Mouse (Mus musculus) intestine, embryonic 16.5 days (tissue): ENCODE data around the gene Rassf3. TPM values are rescaled to one million over a fixed set of nuclear protein-coding genes. Genes with fewer than 3 reads are reported as not detected.

Experiments used
- ATAC-seq: fragments of 200-750 bp; cut with Nextera tagmentation; 2 replicates; pipeline ENCODE4 v1.8.0; 2017; ENCODE audit warnings: moderate TSS enrichment, moderate library complexity
- H3K27ac ChIP-seq: fragments of 300-500 bp; sonication (generic); 2 replicates; pipeline ENCODE4 v1.5.1; 2014; ENCODE audit warnings: mild to moderate bottlenecking, low read length
- H3K27me3 ChIP-seq: fragments of 300-500 bp; sonication (generic); replicated peaks from 2 replicates; pipeline ENCODE4 v1.6.1; 2014; ENCODE audit warnings: low read length, control low read depth, mixed read lengths; ENCODE audit not compliant: control insufficient read depth, insufficient read depth
- H3K36me3 ChIP-seq: fragments of 300-500 bp; sonication (generic); 2 replicates; pipeline ENCODE4 v1.6.1; 2014; ENCODE audit warnings: low read length, control low read depth; ENCODE audit not compliant: control insufficient read depth, insufficient read depth
- H3K4me1 ChIP-seq: fragments of 300-500 bp; sonication (generic); 2 replicates; pipeline ENCODE4 v1.6.1; 2014; ENCODE audit warnings: low read length, control low read depth, mixed read lengths; ENCODE audit not compliant: control insufficient read depth, insufficient read depth
- H3K4me2 ChIP-seq: fragments of 300-500 bp; sonication (generic); 2 replicates; pipeline ENCODE4 v1.6.1; 2014; ENCODE audit warnings: low read depth, low read length, control low read depth
- H3K4me3 ChIP-seq: fragments of 300-500 bp; sonication (generic); 2 replicates; pipeline ENCODE4 v1.5.1; 2014; ENCODE audit warnings: mild to moderate bottlenecking, low read length
- H3K9ac ChIP-seq: fragments of 300-500 bp; sonication (generic); 2 replicates; pipeline ENCODE4 v1.6.1; 2014; ENCODE audit warnings: low read depth, low read length
- H3K9me3 ChIP-seq: fragments of 300-500 bp; sonication (generic); 2 replicates; pipeline ENCODE4 v1.6.1; 2016; ENCODE audit warnings: low read length, control low read depth; ENCODE audit not compliant: control insufficient read depth
- WGBS: fragments of 180-500 bp; shearing (Covaris S2); extraction: QIAGEN DNeasy Blood & Tissue Kit; methylation state at CpG from one replicate; pipeline ENCODE4 v1.1.7; 2014; 5-methylcytosine and 5-hydroxymethylcytosine counted together
- polyA plus RNA-seq: library from polyadenylated mRNA; unstranded; fragments of >200 nt; fragmentation: Nextera tagmentation; extraction: Ambion mirVana; gene quantifications from 2 replicates; pipeline ENCODE4 v1.2.1, GENCODE M21; 2015

Gene Rassf3
- polyA plus RNA-seq, 1 experiment from 2014 or later, result 15.7 TPM

DNA sequence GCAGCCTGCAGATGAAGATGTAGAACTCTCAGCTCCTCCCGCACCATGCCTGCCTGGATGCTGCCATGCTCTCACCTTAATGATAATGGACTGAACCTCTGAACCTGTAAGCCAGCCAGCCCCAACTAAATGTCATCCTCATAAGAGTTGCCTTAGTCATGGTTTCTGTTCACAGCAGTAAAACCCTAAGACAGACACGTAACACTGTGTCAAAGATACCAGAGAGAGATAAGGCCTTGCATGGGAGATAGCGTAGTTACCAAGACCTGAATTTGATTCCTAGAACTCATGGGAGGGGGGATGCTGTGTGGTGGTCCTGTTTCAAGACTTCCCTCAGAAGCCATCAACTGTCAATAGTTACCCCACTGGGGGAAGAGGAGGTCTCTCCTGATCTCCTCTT is 20.6 kb downstream of the Rassf3 start:
- WGBS, result 57% methylated on average over 3 of the region's 3 CpGs
- H3K9ac ChIP-seq, result no peak overlapping the region
- no peaks in the 10 kb centered on the region for H3K9me3 ChIP-seq
- ATAC-seq, result peak; percentile 43
- no peak overlapping the region for H3K4me3 ChIP-seq
- H3K27ac ChIP-seq, result peak overlapping the region; percentile 31
- H3K4me2 ChIP-seq, result no peak overlapping the region
- H3K4me1 ChIP-seq, result peaks cover 38% of the 10 kb centered on the region
- no peaks in the 10 kb centered on the region for H3K27me3 ChIP-seq
- H3K36me3 ChIP-seq, result no peaks in the 10 kb centered on the region

DNA sequence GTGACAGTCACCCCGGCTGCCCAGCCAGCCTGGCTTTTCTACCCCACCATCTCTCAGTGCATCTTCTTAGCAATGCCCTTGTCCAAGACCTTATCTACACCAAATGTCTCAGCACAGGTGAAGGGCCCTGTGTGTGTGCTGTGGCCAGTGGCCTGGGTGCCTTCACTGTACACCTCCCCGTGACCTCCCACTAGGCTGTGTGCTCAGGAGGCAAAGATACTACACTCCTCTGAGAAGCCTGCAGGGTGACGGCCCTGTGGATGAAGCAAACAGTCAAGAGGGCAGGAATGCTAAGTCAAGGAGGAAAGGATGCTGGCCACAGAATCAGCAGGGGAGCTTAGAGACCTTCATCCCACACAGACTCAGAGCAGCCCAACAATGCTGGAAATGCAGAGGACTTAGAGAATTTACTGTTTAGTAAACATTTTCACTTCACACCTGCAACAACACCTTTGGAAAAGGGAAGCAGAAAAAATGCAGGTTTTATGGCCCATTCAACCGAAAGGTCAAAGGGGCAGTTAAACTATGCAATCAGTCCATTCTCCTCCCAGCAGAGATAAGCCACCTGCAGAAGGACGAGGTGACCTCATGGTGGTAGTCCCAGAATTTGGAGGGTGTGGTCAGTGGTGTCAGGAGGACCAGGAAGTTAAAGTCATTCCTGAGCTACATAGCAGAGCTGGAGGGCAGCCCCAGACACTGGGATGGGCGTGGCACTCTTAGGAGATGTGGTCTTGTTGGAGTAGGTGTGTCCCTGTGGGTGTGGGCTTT is 21.3 kb downstream of the Rassf3 start:
- H3K4me2 ChIP-seq, result no peak overlapping the region
- H3K27me3 ChIP-seq, result no peaks in the 10 kb centered on the region
- H3K9ac ChIP-seq, result no peak overlapping the region; the same call in 1 of the 2 replicates
- 51% methylated on average over 6 of the region's 6 CpGs for WGBS
- no peaks in the 10 kb centered on the region for H3K9me3 ChIP-seq
- H3K36me3 ChIP-seq, result no peaks in the 10 kb centered on the region
- peaks cover 38% of the 10 kb centered on the region for H3K4me1 ChIP-seq
- no peak overlapping the region for H3K4me3 ChIP-seq
- ATAC-seq, result peak; percentile 92
- H3K27ac ChIP-seq, result peak overlapping the region; percentile 81

DNA sequence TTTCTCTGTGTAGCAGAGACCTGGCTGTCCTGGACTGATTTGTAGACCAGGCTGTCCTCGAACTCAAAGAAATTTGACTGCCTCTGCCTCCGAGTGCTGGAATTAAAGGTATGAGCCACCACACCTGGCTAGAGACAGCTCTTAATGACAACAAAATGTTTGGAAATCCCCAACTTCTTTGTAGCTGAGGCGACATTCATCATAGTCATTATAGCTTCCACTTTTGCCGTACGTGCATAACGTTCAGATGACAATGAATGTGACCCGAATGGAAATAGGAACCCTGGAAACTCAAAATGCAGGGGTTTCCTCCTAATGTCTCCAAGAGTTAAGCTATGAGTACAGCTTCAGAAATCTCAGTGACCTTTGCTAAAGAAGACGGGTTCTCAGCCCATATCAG is 22.1 kb downstream of the Rassf3 start:
- ATAC-seq, result no peak
- no peak overlapping the region for H3K4me2 ChIP-seq
- H3K9ac ChIP-seq, result no peak overlapping the region
- H3K27ac ChIP-seq, result peak overlapping the region; percentile 81
- 71% methylated on average over 8 of the region's 8 CpGs for WGBS
- H3K27me3 ChIP-seq, result no peaks in the 10 kb centered on the region
- H3K4me3 ChIP-seq, result no peak overlapping the region
- H3K9me3 ChIP-seq, result no peaks in the 10 kb centered on the region
- H3K4me1 ChIP-seq, result peaks cover 33% of the 10 kb centered on the region
- H3K36me3 ChIP-seq, result no peaks in the 10 kb centered on the region

DNA sequence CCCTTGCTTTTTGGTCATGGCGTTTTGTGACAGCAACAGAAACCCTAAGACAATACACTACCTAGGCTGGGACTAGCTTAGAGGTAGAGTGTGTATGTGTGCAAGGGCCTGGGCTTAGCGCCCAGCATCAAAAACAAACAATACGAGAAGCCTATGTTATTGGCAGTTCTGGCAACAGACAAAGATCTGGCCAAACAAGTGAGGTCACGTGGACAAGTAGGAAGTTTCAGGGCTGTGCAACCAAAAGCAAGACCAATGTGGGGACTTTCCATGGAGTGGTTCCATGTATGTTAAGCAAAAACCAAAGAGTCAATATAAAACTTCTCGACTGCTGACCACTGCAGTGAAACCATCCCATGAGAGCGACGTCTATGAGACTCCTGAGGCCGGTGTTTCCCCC is 30.3 kb downstream of the Rassf3 start:
- WGBS, result 77% methylated on average over 8 of the region's 8 CpGs

DNA sequence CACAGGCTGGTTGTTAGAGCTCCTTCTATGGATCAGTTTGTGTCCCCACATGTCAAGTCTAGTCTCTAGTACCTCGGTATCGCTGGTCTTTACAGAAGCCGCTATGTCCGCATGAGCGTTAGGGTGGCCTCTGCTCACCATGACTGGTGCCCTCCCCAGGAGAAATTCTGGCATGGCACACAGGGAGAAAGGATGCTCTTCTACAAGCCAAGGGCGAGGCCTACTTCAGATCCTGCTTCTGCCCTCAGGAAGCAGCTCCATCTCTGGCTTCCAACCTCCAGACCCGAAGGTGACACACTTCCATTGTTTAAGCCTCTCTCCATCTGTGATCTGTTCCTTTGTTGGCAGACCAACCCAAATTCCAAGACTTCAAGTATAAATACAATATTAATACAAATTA is 31.9 kb downstream of the Rassf3 start:
- H3K9me3 ChIP-seq, result no peaks in the 10 kb centered on the region
- WGBS, result 85% methylated on average over 7 of the region's 7 CpGs
- H3K4me1 ChIP-seq, result peaks cover 17% of the 10 kb centered on the region
- no peak overlapping the region for H3K27ac ChIP-seq
- H3K4me3 ChIP-seq, result no peak overlapping the region
- no peaks in the 10 kb centered on the region for H3K27me3 ChIP-seq
- ATAC-seq, result no peak
- no peak overlapping the region for H3K4me2 ChIP-seq
- no peak overlapping the region for H3K9ac ChIP-seq
- H3K36me3 ChIP-seq, result no peaks in the 10 kb centered on the region

More for the DNA sequence above, 30.3 kb downstream of the Rassf3 start:
- Histone ChIP-seq H3K36me3 (no peaks in the 10 kb centered on the region), H3K4me2 (no peak overlapping the region), H3K4me3 (no peak overlapping the region), H3K9ac (no peak overlapping the region), H3K27ac (no peak overlapping the region), H3K4me1 (peaks cover 11% of the 10 kb centered on the region), H3K27me3 (no peaks in the 10 kb centered on the region), H3K9me3 (no peaks in the 10 kb centered on the region)
- ATAC-seq, result no peak

DNA sequence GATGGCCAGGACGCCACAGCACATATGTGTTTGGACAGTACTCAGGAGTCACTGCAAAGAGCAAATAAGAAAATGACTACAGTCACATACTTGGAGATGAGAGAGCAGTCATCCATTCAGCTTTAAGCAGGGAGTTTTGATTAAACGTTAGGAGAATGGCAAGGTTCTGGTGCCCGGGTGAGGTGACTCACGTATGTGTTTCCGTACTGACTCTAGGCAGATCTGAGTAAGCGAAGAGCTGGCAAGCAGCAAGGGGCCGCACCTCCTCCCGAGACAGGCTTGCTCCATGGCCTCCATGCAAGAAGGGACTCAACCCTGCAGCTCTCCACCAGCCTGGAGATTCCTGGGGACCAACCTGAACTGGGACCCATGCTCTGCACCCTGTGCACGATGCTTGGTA is 32.4 kb downstream of the Rassf3 start:
- Histone ChIP-seq H3K27ac (no peak overlapping the region), H3K36me3 (no peaks in the 10 kb centered on the region), H3K9me3 (no peaks in the 10 kb centered on the region), H3K4me1 (peaks cover 16% of the 10 kb centered on the region; the same call in 1 of the 2 replicates), H3K9ac (no peak overlapping the region), H3K4me3 (no peak overlapping the region), H3K4me2 (no peak overlapping the region), H3K27me3 (no peaks in the 10 kb centered on the region)
- WGBS, result 83% methylated on average over 9 of the region's 9 CpGs
- no peak for ATAC-seq

DNA sequence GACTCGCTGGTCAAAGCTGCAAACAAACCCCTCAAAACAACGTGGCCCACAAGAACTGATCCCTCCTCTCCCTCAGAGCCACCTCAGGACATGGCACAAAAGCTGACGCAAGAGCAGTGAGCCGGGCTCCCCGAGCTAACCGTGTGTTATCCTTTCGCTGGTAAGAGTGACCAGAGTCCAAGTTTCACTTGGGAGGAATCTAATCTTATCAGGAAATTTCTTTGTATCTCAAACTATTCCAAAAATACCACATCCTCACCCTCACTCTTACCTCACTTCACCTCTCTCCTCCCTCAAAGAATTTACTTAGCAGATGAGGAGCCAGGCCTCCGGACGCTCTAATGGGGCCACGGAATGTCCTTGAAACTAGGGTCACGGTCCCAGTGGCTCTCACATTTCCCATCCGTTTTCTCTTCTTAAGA is 36.8 kb downstream of the Rassf3 start:
- Histone ChIP-seq H3K4me2 (no peak overlapping the region), H3K27ac (no peak overlapping the region), H3K36me3 (no peaks in the 10 kb centered on the region), H3K27me3 (no peaks in the 10 kb centered on the region), H3K4me3 (no peak overlapping the region), H3K9me3 (no peaks in the 10 kb centered on the region), H3K4me1 (peaks cover 37% of the 10 kb centered on the region), H3K9ac (no peak overlapping the region)
- 76% methylated on average over 12 of the region's 12 CpGs for WGBS
- ATAC-seq, result peak; percentile 39; the same call in 1 of the 2 replicates

DNA sequence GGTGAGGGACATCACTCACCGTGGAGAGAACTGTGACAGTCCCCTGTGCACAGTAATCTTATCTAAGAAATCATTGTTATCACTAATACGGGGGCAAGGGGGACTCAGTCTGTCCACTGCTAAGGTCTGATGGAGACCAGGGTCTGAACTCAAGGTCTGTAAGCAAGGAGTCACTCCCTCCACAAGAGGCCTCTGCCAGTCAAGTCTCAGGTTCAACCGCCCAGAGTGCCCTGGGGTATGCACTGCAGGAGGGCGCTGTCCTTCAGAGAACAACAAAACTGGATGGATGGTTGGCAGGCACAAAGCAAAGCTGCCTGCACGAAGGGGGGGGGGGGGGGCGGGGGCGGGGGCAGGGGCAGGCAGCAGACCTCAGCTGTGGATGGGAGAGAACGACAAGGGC is 38.0 kb downstream of the Rassf3 start:
- H3K9me3 ChIP-seq, result no peaks in the 10 kb centered on the region
- ATAC-seq, result no peak
- no peaks in the 10 kb centered on the region for H3K36me3 ChIP-seq
- 66% methylated on average over 7 of the region's 8 CpGs for WGBS
- H3K4me1 ChIP-seq, result peaks cover 41% of the 10 kb centered on the region
- H3K27me3 ChIP-seq, result no peaks in the 10 kb centered on the region
- H3K9ac ChIP-seq, result no peak overlapping the region
- no peak overlapping the region for H3K4me2 ChIP-seq
- H3K27ac ChIP-seq, result no peak overlapping the region
- H3K4me3 ChIP-seq, result no peak overlapping the region

DNA sequence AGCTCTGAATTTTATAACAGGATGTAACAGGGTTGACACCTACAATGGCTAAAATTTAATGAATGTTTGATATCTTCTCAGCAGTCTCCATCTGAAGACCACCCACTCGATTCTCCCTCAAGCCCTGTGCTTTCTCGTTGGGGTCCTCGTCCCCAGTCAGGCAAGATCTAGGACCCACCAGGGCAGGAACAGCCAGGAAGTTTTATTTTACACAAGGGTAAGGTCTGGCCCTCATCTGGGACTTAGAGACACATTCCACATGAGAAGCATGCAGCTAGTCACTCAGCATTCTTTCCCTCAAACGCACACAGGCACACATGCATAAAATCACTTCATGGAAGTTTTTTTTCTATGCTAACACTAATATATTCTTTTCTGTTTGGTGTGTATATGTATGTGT is 39.5 kb downstream of the Rassf3 start:
- H3K27ac ChIP-seq, result peak overlapping the region; percentile 67
- H3K4me2 ChIP-seq, result no peak overlapping the region
- no peaks in the 10 kb centered on the region for H3K36me3 ChIP-seq
- H3K9me3 ChIP-seq, result no peaks in the 10 kb centered on the region
- H3K4me3 ChIP-seq, result no peak overlapping the region
- WGBS, result 34% methylated on average over 4 of the region's 4 CpGs
- H3K9ac ChIP-seq, result no peak overlapping the region
- peaks cover 55% of the 10 kb centered on the region for H3K4me1 ChIP-seq
- ATAC-seq, result no peak
- no peaks in the 10 kb centered on the region for H3K27me3 ChIP-seq

DNA sequence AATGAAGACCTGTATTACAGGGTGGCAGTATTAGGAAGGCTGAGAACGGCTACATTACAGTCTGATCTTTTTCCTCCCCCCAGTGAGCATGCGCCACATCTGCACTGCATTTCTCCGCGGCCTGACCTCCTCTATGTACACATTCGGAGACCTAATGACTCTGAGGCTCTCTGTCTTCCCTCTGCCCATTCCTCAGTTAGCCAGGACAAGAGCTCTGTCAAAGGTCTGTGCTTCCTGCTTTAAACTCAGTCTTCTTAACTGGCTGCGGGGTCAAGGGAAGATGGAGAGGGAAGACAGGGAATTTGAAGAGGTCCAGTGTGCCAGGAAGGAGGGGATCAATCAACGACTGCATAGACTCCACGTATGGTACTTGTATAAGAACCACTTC is 39.9 kb downstream of the Rassf3 start:
- Histone ChIP-seq H3K27ac (peak overlapping the region; percentile 67), H3K4me1 (peaks cover 59% of the 10 kb centered on the region), H3K9ac (0 out of 2 replicates have a peak overlapping the region, but pooled peaks have one; percentile 19), H3K4me3 (no peak overlapping the region), H3K27me3 (no peaks in the 10 kb centered on the region), H3K9me3 (no peaks in the 10 kb centered on the region), H3K36me3 (no peaks in the 10 kb centered on the region), H3K4me2 (peak overlapping the region; percentile 39; the same call in 1 of the 2 replicates)
- 16% methylated on average over 8 of the region's 8 CpGs for WGBS
- no peak for ATAC-seq
